Mouse (Mus musculus) hindbrain, embryonic 14.5 days (tissue): ENCODE measurements around the gene Prf1. TPM values are rescaled to one million over a fixed set of nuclear protein-coding genes. Genes with fewer than 3 reads are reported as not detected.

ENCODE experiments used
- ATAC-seq: fragments of 200-750 bp; cut with Nextera tagmentation; 2 replicates; pipeline ENCODE4 v1.8.0; 2017; ENCODE audit warnings: moderate number of reproducible peaks, mild to moderate bottlenecking, moderate TSS enrichment, moderate library complexity; ENCODE audit not compliant: low FRiP score
- DNase-seq: peaks from one replicate; pipeline ENCODE4 v3.0.0-alpha.2; 2015; ENCODE audit warnings: low spot score
- H3K27ac ChIP-seq: fragments of 300-500 bp; sonication (generic); 2 replicates; pipeline ENCODE4 v1.5.1; 2014; ENCODE audit warnings: mild to moderate bottlenecking, moderate library complexity
- H3K27me3 ChIP-seq: fragments of 300-500 bp; sonication (generic); 2 replicates; pipeline ENCODE4 v1.6.1; 2014; ENCODE audit warnings: mild to moderate bottlenecking, low read length, mixed read lengths; ENCODE audit not compliant: control insufficient read depth, insufficient read depth
- H3K36me3 ChIP-seq: fragments of 300-500 bp; sonication (generic); replicated peaks from 2 replicates; pipeline ENCODE4 v1.6.1; 2014; ENCODE audit not compliant: control insufficient read depth, insufficient read depth
- H3K4me1 ChIP-seq: fragments of 300-500 bp; sonication (generic); replicated peaks from 2 replicates; pipeline ENCODE4 v1.6.1; 2014; ENCODE audit warnings: antibody characterized with exemption, low read length, mixed read lengths; ENCODE audit not compliant: control insufficient read depth, insufficient read depth
- H3K4me2 ChIP-seq: fragments of 300-500 bp; sonication (generic); replicated peaks from 2 replicates; pipeline ENCODE4 v1.6.1; 2014; ENCODE audit warnings: mild to moderate bottlenecking, moderate library complexity
- H3K4me3 ChIP-seq: fragments of 300-500 bp; sonication (generic); replicated peaks from 2 replicates; pipeline ENCODE4 v1.5.1; 2014; ENCODE audit warnings: mild to moderate bottlenecking, low read length
- H3K9ac ChIP-seq: fragments of 300-500 bp; sonication (generic); 2 replicates; pipeline ENCODE4 v1.6.1; 2014
- H3K9me3 ChIP-seq: fragments of 300-500 bp; sonication (generic); 2 replicates; pipeline ENCODE4 v1.6.1; 2016; ENCODE audit warnings: low read length; ENCODE audit not compliant: control insufficient read depth
- WGBS: fragments of 180-500 bp; shearing (Covaris S2); extraction: QIAGEN DNeasy Blood & Tissue Kit; methylation state at CpG from one replicate; pipeline ENCODE4 v1.1.7; 2014; 5-methylcytosine and 5-hydroxymethylcytosine counted together
- polyA plus RNA-seq: library from polyadenylated mRNA; unstranded; fragments of >200 nt; fragmentation: Nextera tagmentation; extraction: Ambion mirVana; gene quantifications from 2 replicates; pipeline ENCODE4 v1.2.1, GENCODE M21; 2014

Prf1 gene
- polyA plus RNA-seq, 1 experiment from 2014 or later: 0.12 TPM

GRCm38 (mm10) chr10:61267378-61267777, 30.3 kb upstream of the Prf1 start:
- 93% methylated on average over 5 of the region's 5 CpGs for WGBS
- no peak for ATAC-seq
- no peak overlapping the region for H3K9ac ChIP-seq
- H3K4me1 ChIP-seq: no peaks in the 10 kb centered on the region
- no peak overlapping the region for H3K4me2 ChIP-seq
- no peak for DNase-seq
- no peaks in the 10 kb centered on the region for H3K9me3 ChIP-seq
- H3K36me3 ChIP-seq: no peaks in the 10 kb centered on the region
- H3K27me3 ChIP-seq: peaks cover 6% of the 10 kb centered on the region
- H3K27ac ChIP-seq: no peak overlapping the region
- no peak overlapping the region for H3K4me3 ChIP-seq

GRCm38 (mm10) chr10:61272089-61272626, 25.5 kb upstream of the Prf1 start:
- no peak overlapping the region; the same call in 1 of the 2 replicates for H3K4me2 ChIP-seq
- no peak overlapping the region for H3K9ac ChIP-seq
- no peaks in the 10 kb centered on the region for H3K9me3 ChIP-seq
- no peaks in the 10 kb centered on the region for H3K36me3 ChIP-seq
- no peak overlapping the region for H3K27ac ChIP-seq
- no peaks in the 10 kb centered on the region for H3K4me1 ChIP-seq
- no peak overlapping the region for H3K4me3 ChIP-seq
- peaks cover 23% of the 10 kb centered on the region for H3K27me3 ChIP-seq
- WGBS: 60% methylated on average over 8 of the region's 8 CpGs
- no peak for ATAC-seq
- DNase-seq: no peak

GRCm38 (mm10) chr10:61272631-61273030, 25.0 kb upstream of the Prf1 start:
- no peak overlapping the region for H3K27ac ChIP-seq
- WGBS: 47% methylated on average over 5 of the region's 5 CpGs

GRCm38 (mm10) chr10:61273081-61273843, 24.4 kb upstream of the Prf1 start, which contains the start of gene Adamts14:
Adamts14 (minus strand) TSS chr10:61273438.
- Histone ChIP-seq H3K4me2 (peak within 1 kb of the TSS; percentile 91), H3K27me3 (peaks cover 23% of the 10 kb centered on the region), H3K9me3 (no peaks in the 10 kb centered on the region), H3K4me1 (no peaks in the 10 kb centered on the region), H3K9ac (peak within 1 kb of the TSS; percentile 62), H3K36me3 (no peaks in the 10 kb centered on the region), H3K27ac (no peak within 1 kb of the TSS), H3K4me3 (peak within 1 kb of the TSS; percentile 45)
- no peak for DNase-seq
- WGBS: under 1% methylated on average over 68 of the region's 75 CpGs
- ATAC-seq: peak; percentile 56

More at GRCm38 (mm10) chr10:61272631-61273030, 25.0 kb upstream of the Prf1 start:
- peaks cover 23% of the 10 kb centered on the region for H3K27me3 ChIP-seq
- peak overlapping the region; percentile 91 for H3K4me2 ChIP-seq
- peak overlapping the region; percentile 45 for H3K4me3 ChIP-seq
- no peaks in the 10 kb centered on the region for H3K36me3 ChIP-seq
- ATAC-seq (no peak), DNase-seq (no peak)
- H3K9me3 ChIP-seq: no peaks in the 10 kb centered on the region
- peak overlapping the region; percentile 62; the same call in 1 of the 2 replicates for H3K9ac ChIP-seq
- no peaks in the 10 kb centered on the region for H3K4me1 ChIP-seq

- no peak for ATAC-seq
- no peaks in the 10 kb centered on the region for H3K9me3 ChIP-seq
- no peaks in the 10 kb centered on the region for H3K36me3 ChIP-seq
- peak overlapping the region; percentile 45 for H3K4me3 ChIP-seq
- DNase-seq: no peak
- H3K9ac ChIP-seq: no peak overlapping the region
- H3K27ac ChIP-seq: no peak overlapping the region
- peaks cover 23% of the 10 kb centered on the region for H3K27me3 ChIP-seq
- no peaks in the 10 kb centered on the region for H3K4me1 ChIP-seq
- H3K4me2 ChIP-seq: peak overlapping the region; percentile 91
- 47% methylated on average over 7 of the region's 7 CpGs for WGBS
Measured at GRCm38 (mm10) chr10:61273844-61274215, 23.8 kb upstream of the Prf1 start.

GRCm38 (mm10) chr10:61274532-61274931, 23.1 kb upstream of the Prf1 start:
- Histone ChIP-seq H3K9me3 (no peaks in the 10 kb centered on the region), H3K27me3 (peaks cover 23% of the 10 kb centered on the region), H3K4me2 (no peak overlapping the region), H3K9ac (no peak overlapping the region), H3K4me3 (no peak overlapping the region), H3K4me1 (no peaks in the 10 kb centered on the region), H3K36me3 (no peaks in the 10 kb centered on the region), H3K27ac (no peak overlapping the region)
- DNase-seq (no peak), ATAC-seq (no peak)
- 62% methylated on average over 2 of the region's 2 CpGs for WGBS

DNA sequence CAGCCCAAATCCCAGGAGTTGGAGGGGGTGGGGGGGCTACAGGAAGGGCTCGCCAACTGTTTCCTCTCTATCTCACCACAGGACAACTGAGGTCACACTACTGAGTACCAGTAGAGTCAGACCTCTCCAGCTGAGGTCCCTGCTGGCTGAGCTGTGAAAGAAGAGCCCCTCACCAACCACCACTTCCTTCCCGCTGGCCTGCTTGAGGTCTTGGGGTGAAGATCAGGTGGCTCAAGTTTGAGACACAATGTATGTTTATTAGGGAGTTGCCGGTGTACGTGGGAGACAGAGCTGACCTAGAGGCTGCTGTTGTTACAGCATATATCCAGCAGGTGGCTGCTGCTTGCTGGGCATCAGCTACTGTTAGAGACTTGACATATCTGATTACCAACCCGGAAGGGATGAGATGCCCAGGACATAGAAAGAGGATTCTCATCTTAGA, 21.9 kb upstream of the Prf1 start:
- Histone ChIP-seq H3K36me3 (no peaks in the 10 kb centered on the region), H3K9ac (no peak overlapping the region), H3K9me3 (no peaks in the 10 kb centered on the region), H3K27me3 (peaks cover 23% of the 10 kb centered on the region), H3K4me1 (no peaks in the 10 kb centered on the region), H3K27ac (no peak overlapping the region), H3K4me2 (no peak overlapping the region), H3K4me3 (no peak overlapping the region)
- ATAC-seq (peak; percentile 56; the same call in 1 of the 2 replicates), DNase-seq (peak; percentile 64)
- WGBS: under 1% methylated on average over 5 of the region's 5 CpGs

DNA sequence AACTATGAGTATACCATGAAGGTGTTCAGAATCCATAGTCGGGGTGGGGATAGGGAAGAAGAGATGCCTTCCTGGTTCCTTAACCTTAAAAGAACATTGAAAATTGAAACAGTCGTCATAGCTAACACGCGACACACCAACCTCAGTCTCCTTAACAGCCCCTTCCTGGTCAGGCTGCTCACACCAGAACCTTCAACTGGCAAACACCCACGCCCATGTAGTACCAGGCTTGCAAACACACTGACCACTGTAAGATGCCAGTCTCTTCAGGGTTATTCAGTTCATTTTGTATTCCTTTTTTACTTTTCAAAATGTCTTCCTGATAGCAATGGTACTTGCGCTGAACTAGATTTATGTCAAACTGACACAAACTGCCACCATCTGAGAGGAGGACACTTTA, 20.6 kb upstream of the Prf1 start:
- Histone ChIP-seq H3K27me3 (peaks cover 20% of the 10 kb centered on the region), H3K4me2 (no peak overlapping the region), H3K9ac (no peak overlapping the region), H3K4me1 (no peaks in the 10 kb centered on the region), H3K4me3 (no peak overlapping the region), H3K27ac (no peak overlapping the region), H3K36me3 (no peaks in the 10 kb centered on the region), H3K9me3 (no peaks in the 10 kb centered on the region)
- WGBS: 96% methylated on average over 6 of the region's 6 CpGs
- ATAC-seq: no peak
- DNase-seq: no peak

GRCm38 (mm10) chr10:61277918-61278674, 19.5 kb upstream of the Prf1 start:
- DNase-seq: no peak
- 0 out of 2 replicates have a peak, but pooled peaks have one; percentile 29 for ATAC-seq
- no peak overlapping the region for H3K4me3 ChIP-seq

More at GRCm38 (mm10) chr10:61277918-61278674, 19.5 kb upstream of the Prf1 start:
- 51% methylated on average over 14 of the region's 14 CpGs for WGBS
- H3K36me3 ChIP-seq: no peaks in the 10 kb centered on the region
- no peaks in the 10 kb centered on the region for H3K9me3 ChIP-seq
- no peak overlapping the region for H3K27ac ChIP-seq
- 0 out of 2 replicates have a peak, but pooled peaks cover 11% of the 10 kb centered on the region for H3K27me3 ChIP-seq
- H3K9ac ChIP-seq: no peak overlapping the region
- H3K4me1 ChIP-seq: no peaks in the 10 kb centered on the region
- no peak overlapping the region for H3K4me2 ChIP-seq
